Mouse (Mus musculus) liver, embryonic 14.5 days (tissue): ENCODE results near the gene Ecpas.

Experiments used
- CTCF ChIP-seq: IDR thresholded peaks from 2 replicates; pipeline ENCODE4 v1.5.1; 2016; ENCODE audit warnings: antibody characterized with exemption, low read depth, control low read depth
- EP300 ChIP-seq: IDR thresholded peaks from 2 replicates; pipeline ENCODE4 v1.6.1; 2016; ENCODE audit warnings: antibody characterized with exemption, low read depth

GRCm38 (mm10) chr4:58885341-58885740 lies 27.2 kb downstream of the Ecpas start:
- TF ChIP-seq CTCF: no peak
- TF ChIP-seq EP300: no peak
